Mouse (Mus musculus) kidney, adult 8-10 months (tissue): Measurements from ENCODE around the gene Josd2.

Source experiments
- DNase-seq, 2 experiments: peaks; one replicate each; pipeline ENCODE4 v3.0.0; 2022

Gene Josd2

GRCm38 (mm10) chr7:44519240-44519913 lies 51.6 kb downstream of the Josd2 start:
- no peak for DNase-seq

GRCm38 (mm10) chr7:44520990-44521389 lies 53.2 kb downstream of the Josd2 start:
- DNase-seq, result no peak
